Mouse (Mus musculus): ENCODE measurements around the gene Cox15.

Gene Cox15

DNA sequence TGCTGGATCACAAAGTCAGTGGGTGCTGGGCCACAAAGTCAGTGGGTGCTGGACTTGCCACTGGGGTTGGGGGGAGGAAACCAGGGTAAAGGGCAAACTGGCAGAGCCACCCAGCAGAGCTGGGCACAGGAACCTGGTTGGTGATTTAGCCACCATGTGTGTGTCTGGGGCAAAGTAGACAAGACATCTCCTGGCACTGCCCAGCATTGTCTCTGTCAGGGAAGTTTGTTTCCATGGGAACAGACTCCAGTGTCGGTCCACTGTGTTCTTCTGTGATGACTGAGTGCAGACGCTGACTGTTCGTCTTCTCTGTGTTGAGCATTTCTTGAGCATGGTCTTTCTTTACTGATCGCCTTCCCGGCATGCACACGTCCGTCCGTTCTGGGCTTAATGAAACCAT lies 43.5 kb downstream of the Cox15 start:
- DNase-seq (ENCODE audit: extremely low read depth, low read depth): no peak

DNA sequence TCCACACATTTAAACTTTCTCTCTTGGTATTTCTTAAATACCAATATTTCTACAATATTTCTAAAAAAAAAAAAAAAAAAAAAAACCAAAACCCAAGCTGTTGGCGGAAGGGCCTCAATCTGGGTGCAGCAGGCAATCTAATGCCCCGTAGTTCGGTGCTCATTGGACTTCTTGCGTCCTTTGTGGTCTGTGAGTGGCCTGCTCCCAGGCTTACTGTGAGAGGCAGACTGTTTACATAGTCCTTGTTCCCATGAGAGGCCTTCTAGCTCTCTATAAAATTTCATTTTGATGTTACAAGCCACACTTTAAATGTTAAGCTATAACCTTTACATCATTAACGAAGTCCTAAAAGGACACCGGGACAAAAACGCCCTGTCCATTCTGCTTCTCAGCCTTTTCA lies 44.6 kb downstream of the Cox15 start:
- no peak for DNase-seq (ENCODE audit: extremely low read depth, low read depth)

- no peak for DNase-seq (ENCODE audit: extremely low read depth, low read depth)
Observed at GRCm38 (mm10) chr19:43704787-43705497, 47.9 kb downstream of the Cox15 start.

DNA sequence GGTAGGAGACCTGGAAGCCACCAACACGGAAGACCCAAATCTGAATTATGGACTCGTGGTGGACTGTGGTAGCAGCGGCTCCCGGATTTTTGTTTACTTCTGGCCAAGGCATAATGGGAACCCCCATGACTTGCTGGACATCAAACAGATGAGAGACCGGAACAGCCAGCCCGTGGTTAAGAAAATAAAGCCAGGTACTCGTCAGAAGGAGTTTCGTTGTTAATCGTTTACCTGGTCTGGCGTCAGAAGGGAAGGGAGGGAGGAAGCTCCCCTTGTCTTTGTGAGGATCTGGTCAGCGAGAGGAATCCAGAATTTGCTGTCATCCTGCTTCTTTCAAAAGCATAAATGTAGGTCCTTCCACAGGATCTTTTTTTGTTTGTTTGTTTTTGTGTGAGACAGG lies 48.6 kb downstream of the Cox15 start:
- no peak for DNase-seq (ENCODE audit: extremely low read depth, low read depth)

- DNase-seq (ENCODE audit: extremely low read depth, low read depth): no peak
Observed at GRCm38 (mm10) chr19:43699763-43700155, 53.0 kb downstream of the Cox15 start.

DNA sequence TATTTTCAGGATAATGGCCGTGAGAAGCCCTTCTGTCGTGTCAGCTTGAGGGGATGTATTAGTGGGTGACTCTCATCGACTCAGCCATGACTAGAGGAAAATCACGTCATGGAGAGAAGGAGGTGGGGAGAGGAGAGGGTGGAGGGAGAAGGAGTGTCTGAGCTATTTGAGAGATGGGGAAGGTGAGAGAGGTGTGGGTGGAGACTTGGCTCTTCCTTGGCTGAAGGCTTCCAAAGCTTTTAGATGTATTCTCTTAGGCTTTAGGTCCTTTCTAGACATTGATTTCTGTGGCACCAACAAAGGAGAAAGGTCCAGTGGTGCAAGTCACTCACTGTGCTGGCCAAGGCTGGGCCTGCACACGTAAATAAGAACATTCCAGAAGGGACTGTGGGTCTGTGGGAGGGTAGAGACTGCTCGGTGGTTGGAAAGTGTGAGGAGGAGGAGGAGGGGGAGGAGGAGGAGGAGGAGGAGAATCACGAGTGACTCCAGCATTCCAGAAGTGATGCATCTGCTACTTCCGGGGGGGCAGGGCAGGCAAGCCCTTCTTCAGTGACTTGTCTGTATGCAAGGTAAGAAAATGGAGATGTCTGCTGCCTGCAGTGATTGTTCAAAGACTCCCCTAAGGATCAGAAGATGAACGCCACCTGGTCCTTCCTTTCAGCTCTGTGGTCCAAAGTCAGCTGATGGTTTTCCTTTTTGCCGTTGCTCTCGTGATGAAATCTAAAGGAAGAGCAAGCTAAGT lies 53.6 kb downstream of the Cox15 start:
- no peak for DNase-seq (ENCODE audit: extremely low read depth, low read depth)

DNA sequence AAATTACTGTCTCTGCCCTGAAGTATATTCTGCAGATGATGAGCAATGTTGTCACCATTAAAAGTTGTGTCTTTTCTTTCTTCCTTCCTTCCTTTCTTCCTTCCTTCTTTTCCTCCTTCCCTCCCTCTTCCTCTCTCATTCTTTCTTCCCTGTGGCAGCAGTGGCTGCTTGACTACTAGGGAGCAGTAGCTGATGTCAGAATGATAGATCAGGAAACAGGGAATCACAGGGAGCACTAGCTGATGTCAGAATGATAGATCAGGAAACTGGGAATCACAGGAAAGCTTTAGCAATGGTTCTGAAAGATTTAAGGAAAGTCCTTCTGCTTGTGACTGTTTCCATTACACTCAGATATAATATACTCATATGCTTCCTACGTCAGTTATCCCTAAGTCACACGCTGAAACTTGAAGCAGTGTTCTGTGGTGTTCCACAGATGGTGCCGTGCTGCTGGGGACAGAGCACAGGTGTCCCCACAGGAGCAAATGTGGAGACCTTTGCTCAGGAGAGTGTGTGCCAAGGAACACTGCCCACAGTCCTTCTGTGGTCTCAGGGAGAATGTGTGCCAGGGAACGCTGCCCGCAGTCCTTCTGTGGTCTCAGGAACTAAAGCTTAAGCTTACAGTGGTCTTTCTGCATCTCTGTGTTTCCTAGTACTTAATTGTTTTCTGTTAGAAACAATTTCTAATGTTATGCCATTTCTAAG lies 55.0 kb downstream of the Cox15 start:
- DNase-seq (ENCODE audit: extremely low read depth, low read depth): no peak

DNA sequence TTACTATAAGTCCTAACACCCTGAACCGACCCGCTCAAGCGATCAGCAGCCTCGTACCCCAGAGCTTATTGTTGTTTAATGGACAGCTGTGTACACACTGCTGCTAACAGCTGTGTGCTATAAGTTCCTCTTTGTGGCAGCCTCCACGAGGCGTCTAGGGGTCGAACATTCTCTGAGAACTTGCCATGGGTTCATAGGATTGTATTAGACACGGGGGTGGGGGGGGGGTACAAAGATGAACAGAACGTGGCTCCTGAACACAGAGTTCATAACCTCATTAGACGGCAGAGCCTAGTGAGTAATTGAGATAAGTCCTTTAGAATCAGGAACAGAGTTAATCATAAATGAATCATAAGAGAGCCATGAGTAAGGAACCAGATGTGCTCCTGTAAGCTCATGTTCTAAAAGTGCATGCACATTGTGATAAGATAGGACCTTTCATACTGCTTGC lies 57.3 kb downstream of the Cox15 start:
- peak; percentile 81 for DNase-seq (ENCODE audit: extremely low read depth, low read depth)

GRCm38 (mm10) chr19:43692815-43693214 lies 60.0 kb downstream of the Cox15 start:
- no peak for DNase-seq (ENCODE audit: extremely low read depth, low read depth)

DNA sequence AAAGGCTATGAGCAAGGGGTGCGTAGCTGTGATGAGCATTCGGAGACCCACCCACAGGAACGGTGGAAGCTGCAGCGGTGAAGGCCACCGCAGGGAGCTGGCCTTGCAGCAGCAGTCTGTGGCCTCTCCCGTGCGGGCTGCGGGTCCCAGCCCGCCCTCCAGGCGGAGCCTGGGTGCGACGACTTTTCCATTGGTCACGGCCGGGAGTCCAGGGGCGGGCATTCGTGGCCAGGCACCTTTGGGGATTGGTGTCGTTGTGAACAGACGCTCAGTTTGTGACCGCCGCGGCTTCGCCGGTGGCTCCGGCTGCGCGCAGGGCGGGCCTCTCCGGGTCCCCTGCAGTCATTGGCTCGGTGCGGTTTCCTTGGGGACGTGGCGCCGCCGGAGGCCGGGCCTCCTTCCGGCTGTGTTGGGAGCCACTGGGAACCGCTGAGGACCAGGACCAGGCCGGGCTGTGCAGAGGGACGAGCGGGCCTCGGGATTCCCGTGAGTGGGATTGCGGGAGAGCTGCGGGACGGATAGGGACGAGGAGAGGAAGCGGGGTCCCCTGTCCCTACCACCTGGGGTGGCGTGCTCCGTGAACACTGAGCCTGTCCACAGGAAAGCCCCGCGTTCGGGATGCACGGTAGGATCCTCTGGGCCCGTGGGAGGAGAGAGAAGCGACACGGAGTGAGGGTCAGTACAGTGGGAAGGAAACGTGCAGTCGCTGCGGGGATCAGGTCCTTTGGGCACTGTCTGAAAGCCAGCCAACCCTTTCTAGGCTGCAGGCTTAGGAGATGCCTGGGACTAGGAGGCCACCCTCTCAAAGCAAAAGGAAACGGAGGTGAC lies 63.2 kb downstream of the Cox15 start, which contains the start of gene Entpd7:
Entpd7 (plus strand) TSS at position 254 of the 828 bp plus-strand sequence.
- peak; percentile 97 for DNase-seq (ENCODE audit: extremely low read depth, low read depth)

Data from MEL-GATA-1-ER (cell line).